Mouse (Mus musculus) duodenum, adult 2 months (tissue): Measurements from ENCODE around the gene Irf6. TPM values are rescaled to one million over a fixed set of nuclear protein-coding genes. Genes with fewer than 3 reads are reported as not detected.

Experiments
- polyA plus RNA-seq: library from polyadenylated mRNA; depleted of rRNA; stranded (reverse); fragments of >200 nt; gene quantifications from 2 replicates; pipeline ENCODE4 v1.2.3, GENCODE M21; 2012; ENCODE audit warnings: low replicate concordance; rRNA removed

Irf6 gene
- 108 and 113 TPM in 2 replicates for polyA plus RNA-seq

DNA sequence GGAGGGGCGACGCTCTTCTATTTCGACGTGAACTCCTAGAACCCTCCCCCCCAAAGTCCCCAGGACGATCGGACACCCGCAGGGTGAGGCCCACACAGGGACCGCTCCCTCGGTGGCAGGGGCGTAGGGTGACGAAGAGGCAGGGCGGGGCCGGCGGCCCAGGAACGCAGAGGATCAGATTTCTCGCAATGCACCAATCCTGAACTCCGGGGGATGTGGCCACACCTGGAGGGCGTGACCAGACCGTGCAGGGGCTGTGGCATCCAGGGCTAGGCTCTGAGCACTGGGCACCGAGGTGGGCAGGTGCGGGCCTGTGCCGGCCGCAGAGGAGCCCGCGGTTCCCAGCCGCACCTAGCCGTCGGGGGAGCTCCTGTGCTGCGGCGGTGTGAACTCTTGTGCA is at the start of gene Irf6:
Gene Irf6, plus strand, starts transcription at position 240 of the 400 bp plus-strand sequence.

DNA sequence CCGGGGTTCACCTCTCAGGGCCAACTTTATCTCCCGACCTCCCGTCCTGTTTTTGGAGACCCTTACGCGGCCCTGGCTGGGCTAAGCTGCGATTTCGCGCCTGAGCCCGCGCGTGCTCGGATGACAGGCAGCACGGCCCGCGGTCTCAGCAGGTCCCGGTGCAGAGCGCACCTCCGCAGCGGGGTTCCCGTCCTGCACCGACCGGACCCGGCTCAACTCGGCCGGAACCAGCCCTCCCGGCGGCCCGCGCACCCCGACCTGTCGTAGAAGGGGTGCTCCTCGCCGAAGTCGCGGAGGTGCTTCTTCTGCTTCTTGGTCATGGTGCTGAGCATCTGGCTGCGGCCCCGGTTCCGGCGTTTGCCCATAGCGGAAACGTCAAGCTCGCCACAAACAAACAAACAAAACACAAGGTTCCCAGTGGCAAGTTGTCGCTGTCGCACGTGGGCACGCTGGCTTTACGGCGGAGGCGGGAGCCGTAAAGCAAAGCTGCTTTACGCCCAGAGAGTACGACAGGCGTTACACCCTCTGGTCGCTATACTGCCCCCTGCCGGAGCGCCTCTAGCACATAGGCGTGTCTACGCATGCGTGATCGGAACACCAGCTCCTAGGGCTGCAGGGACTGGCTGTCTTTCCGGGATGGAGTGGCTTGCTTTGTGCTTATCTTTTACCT is 23.0 kb upstream of the Irf6 start, which contains the start of gene Diexf:
Gene Diexf, minus strand, starts transcription at position 487 of the 670 bp plus-strand sequence.

DNA sequence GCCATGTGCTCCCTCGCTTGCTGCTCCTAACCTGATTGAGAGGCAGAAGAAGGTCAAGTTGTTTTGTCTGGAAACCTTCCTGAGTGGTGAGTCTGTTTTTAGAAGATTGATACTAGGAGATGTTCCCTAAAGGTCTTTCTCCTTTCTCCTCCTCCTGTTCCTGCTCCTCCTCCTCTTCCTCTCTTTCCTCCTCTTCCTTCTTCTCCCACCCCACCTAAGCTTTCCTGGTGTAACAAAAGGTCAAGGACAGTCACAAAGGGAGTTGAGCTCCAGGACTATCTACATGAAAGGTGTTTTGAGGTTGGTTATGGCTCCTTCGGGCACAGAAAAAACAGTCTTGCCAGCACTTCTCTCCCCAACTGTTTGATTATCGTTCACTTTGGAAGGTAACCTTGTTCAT is 14.8 kb downstream of the Irf6 start, which contains the start of gene A130010J15Rik:
Gene A130010J15Rik, plus strand, starts transcription at position 301 of the 400 bp plus-strand sequence.

DNA sequence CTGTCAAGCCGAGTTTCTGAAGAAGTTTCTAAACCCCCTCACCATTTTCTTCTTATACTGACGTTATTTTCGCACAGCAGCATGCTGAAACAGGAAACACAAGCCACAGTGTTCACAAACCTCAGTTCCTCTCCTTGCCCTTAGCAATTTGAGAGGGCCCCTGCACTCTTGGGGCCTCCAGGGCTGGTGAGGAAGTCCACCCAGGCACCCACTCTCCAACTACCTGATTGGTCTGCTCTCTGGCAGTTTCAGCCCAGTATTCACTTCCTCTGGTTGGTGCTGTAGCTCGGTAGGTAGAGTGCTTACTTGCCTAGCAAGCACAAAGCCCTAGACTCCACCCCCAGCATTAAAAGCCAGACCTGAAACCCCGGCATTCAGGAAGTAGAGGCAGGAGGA is 48.5 kb downstream of the Irf6 start, which contains the start of gene Traf3ip3:
Gene Traf3ip3, minus strand, starts transcription at position 321 of the 396 bp plus-strand sequence.

DNA sequence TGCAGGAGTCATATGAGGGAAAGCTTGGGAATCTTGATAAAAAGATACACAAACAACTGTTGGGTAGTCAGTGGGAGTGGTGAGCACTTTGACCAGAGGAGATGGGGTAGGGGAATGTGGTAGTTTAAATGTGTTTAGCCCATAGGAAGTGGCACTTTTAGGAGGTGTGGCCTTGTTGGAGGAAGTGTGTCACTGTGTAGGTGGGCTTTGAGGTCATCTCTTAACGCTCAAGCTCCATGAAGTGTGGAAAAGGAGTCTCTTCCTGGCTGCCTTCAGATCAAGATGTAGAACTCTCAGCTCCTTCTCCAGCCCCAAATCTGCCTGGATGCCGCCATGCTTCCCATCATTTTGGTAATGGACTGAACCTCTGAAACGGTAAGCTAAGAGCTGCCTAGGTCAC is 54.6 kb downstream of the Irf6 start, which contains the start of gene Lamb3:
Gene Lamb3, plus strand, starts transcription at position 197 of the 400 bp plus-strand sequence.

Other genes with a start within 250 kb of the Irf6 start
- 0.11 TPM in 1 of 2 replicates, not detected in the other for gene Syt14, start 117.3 kb upstream of the Irf6 start, polyA plus RNA-seq
- gene Diexf, start 22.8 kb upstream of the Irf6 start, polyA plus RNA-seq, result 3.5 and 5.8 TPM in 2 replicates
- 0.99 and 1.5 TPM in 2 replicates for gene A130010J15Rik, start 14.9 kb downstream of the Irf6 start, polyA plus RNA-seq
- 1.1 and 2.0 TPM in 2 replicates for gene Traf3ip3, start 48.6 kb downstream of the Irf6 start, polyA plus RNA-seq
- 13.4 and 15.4 TPM in 2 replicates for gene Lamb3, start 54.6 kb downstream of the Irf6 start, polyA plus RNA-seq
- 4.6 and 14.5 TPM in 2 replicates for gene Hsd11b1, start 111.0 kb downstream of the Irf6 start, polyA plus RNA-seq
- 25.7 and 44.2 TPM in 2 replicates for gene G0s2, start 120.1 kb downstream of the Irf6 start, polyA plus RNA-seq
- 0.41 and 0.97 TPM in 2 replicates for gene Camk1g, start 217.2 kb downstream of the Irf6 start, polyA plus RNA-seq